Mouse (Mus musculus): ENCODE results near the gene Usp32. TPM values are rescaled to one million over a fixed set of nuclear protein-coding genes. Genes with fewer than 3 reads are reported as not detected.

The Usp32 gene
- polyA plus RNA-seq, 1 experiment from 2014 or later: 5.7 TPM

GRCm38 (mm10) chr11:84957591-84958270 lies 182.2 kb downstream of the Usp32 start, which contains the start of gene Car4:
TSS of gene Car4 (plus strand) at chr11:84957786.
- H3K9me3 ChIP-seq (replicated peaks; ENCODE audit: control insufficient read depth, low read length): no peaks in the 10 kb centered on the region
- peak within 1 kb of the TSS; percentile 27 for H3K4me3 ChIP-seq (ENCODE audit: low read depth, low read length)
- H3K4me2 ChIP-seq (ENCODE audit: low read depth, low read length): peak within 1 kb of the TSS; percentile 42; the same call in 1 of the 2 replicates
- H3K9ac ChIP-seq (replicated peaks; ENCODE audit: low read length): no peak within 1 kb of the TSS
- H3K36me3 ChIP-seq (replicated peaks; ENCODE audit: control insufficient read depth, insufficient read depth, low read depth, low read length): no peaks in the 10 kb centered on the region
- no peak for DNase-seq (ENCODE audit: low spot score)
- peaks cover 3% of the 10 kb centered on the region; the same call in 1 of the 2 replicates for H3K4me1 ChIP-seq (ENCODE audit: control insufficient read depth, insufficient read depth, low read length)
- no peak for ATAC-seq (replicated peaks; ENCODE audit: insufficient number of reproducible peaks, low FRiP score, low TSS enrichment, low read depth)
- no peak within 1 kb of the TSS for H3K27ac ChIP-seq (replicated peaks; ENCODE audit: low read depth, low read length)
- peaks cover 31% of the 10 kb centered on the region for H3K27me3 ChIP-seq (ENCODE audit: control insufficient read depth, insufficient read depth, low read length)
- under 1% methylated on average over 49 of the region's 49 CpGs for WGBS

DNA sequence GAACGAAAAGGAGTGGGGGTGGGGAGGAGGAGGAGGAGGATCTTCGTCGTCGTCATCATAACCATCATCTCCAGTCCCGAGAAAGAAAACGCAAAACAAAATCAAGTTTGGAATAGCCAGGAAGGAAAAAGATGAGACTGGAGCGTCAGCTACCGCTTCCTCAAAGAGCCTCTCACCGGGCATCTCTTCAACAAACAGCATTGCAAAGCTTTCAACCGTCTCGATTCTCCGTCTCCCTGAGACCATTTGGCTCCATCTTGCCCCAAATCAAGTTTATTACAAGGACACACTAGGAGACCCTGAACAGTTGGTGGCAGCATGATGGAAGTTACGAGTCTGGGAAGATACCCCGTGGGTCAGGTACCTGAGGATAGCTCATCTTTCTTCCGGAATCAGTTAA lies 182.8 kb downstream of the Usp32 start:
- H3K4me3 ChIP-seq (ENCODE audit: low read depth, low read length): no peak overlapping the region; the same call in 1 of the 2 replicates
- H3K4me2 ChIP-seq (ENCODE audit: low read depth, low read length): peak overlapping the region; percentile 13; the same call in 1 of the 2 replicates
- H3K9ac ChIP-seq (replicated peaks; ENCODE audit: low read length): no peak overlapping the region
- peaks cover 31% of the 10 kb centered on the region for H3K27me3 ChIP-seq (ENCODE audit: control insufficient read depth, insufficient read depth, low read length)
- ATAC-seq (replicated peaks; ENCODE audit: insufficient number of reproducible peaks, low FRiP score, low TSS enrichment, low read depth) (no peak), DNase-seq (ENCODE audit: low spot score) (no peak)
- H3K27ac ChIP-seq (replicated peaks; ENCODE audit: low read depth, low read length): no peak overlapping the region
- H3K36me3 ChIP-seq (replicated peaks; ENCODE audit: control insufficient read depth, insufficient read depth, low read depth, low read length): no peaks in the 10 kb centered on the region
- H3K9me3 ChIP-seq (replicated peaks; ENCODE audit: control insufficient read depth, low read length): no peaks in the 10 kb centered on the region
- WGBS: 10% methylated on average over 15 of the region's 15 CpGs
- peaks cover 3% of the 10 kb centered on the region; the same call in 1 of the 2 replicates for H3K4me1 ChIP-seq (ENCODE audit: control insufficient read depth, insufficient read depth, low read length)

- ATAC-seq (replicated peaks; ENCODE audit: insufficient number of reproducible peaks, low FRiP score, low TSS enrichment, low read depth) (no peak), DNase-seq (ENCODE audit: low spot score) (no peak)
- H3K27me3 ChIP-seq (ENCODE audit: control insufficient read depth, insufficient read depth, low read length): peaks cover 31% of the 10 kb centered on the region
- no peaks in the 10 kb centered on the region for H3K36me3 ChIP-seq (replicated peaks; ENCODE audit: control insufficient read depth, insufficient read depth, low read depth, low read length)
- no peak overlapping the region for H3K4me2 ChIP-seq (ENCODE audit: low read depth, low read length)
- H3K9ac ChIP-seq (replicated peaks; ENCODE audit: low read length): no peak overlapping the region
- no peak overlapping the region for H3K27ac ChIP-seq (replicated peaks; ENCODE audit: low read depth, low read length)
- H3K9me3 ChIP-seq (replicated peaks; ENCODE audit: control insufficient read depth, low read length): no peaks in the 10 kb centered on the region
- WGBS: 25% methylated on average over 5 of the region's 5 CpGs
- peaks cover 3% of the 10 kb centered on the region; the same call in 1 of the 2 replicates for H3K4me1 ChIP-seq (ENCODE audit: control insufficient read depth, insufficient read depth, low read length)
- H3K4me3 ChIP-seq (ENCODE audit: low read depth, low read length): no peak overlapping the region
Measured at GRCm38 (mm10) chr11:84956400-84956799, 183.6 kb downstream of the Usp32 start.

GRCm38 (mm10) chr11:84952611-84953010 lies 187.3 kb downstream of the Usp32 start:
- Histone ChIP-seq H3K36me3 (replicated peaks; ENCODE audit: control insufficient read depth, insufficient read depth, low read depth, low read length) (no peaks in the 10 kb centered on the region), H3K4me2 (ENCODE audit: low read depth, low read length) (no peak overlapping the region), H3K27ac (replicated peaks; ENCODE audit: low read depth, low read length) (no peak overlapping the region), H3K9ac (replicated peaks; ENCODE audit: low read length) (no peak overlapping the region), H3K9me3 (replicated peaks; ENCODE audit: control insufficient read depth, low read length) (no peaks in the 10 kb centered on the region), H3K4me3 (ENCODE audit: low read depth, low read length) (no peak overlapping the region), H3K4me1 (ENCODE audit: control insufficient read depth, insufficient read depth, low read length) (no peaks in the 10 kb centered on the region), H3K27me3 (ENCODE audit: control insufficient read depth, insufficient read depth, low read length) (peaks cover 13% of the 10 kb centered on the region)
- DNase-seq (ENCODE audit: low spot score) (no peak), ATAC-seq (replicated peaks; ENCODE audit: insufficient number of reproducible peaks, low FRiP score, low TSS enrichment, low read depth) (no peak)
- WGBS: 53% methylated on average over 2 of the region's 2 CpGs

DNA sequence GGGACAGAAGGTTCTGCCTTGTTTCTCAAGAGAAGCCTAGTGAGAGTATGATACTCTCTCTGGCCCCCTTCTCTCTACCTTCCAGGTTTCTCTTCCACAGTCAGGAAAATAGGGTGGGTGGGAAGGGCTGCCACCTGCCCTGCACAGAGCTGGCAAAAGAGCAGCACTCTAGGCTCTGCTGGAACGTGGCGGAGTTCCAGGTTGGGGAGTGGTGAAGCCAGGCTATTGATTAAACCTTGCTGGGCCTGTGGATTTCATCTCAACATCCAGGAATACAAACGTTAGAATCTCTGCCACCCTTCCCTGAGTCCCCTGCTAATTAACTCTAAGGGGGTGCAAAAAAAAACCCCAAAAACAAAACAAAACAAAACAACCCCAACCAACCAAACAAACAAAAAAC lies 191.4 kb downstream of the Usp32 start:
- H3K36me3 ChIP-seq (replicated peaks; ENCODE audit: control insufficient read depth, insufficient read depth, low read depth, low read length): no peaks in the 10 kb centered on the region
- no peak overlapping the region for H3K9ac ChIP-seq (replicated peaks; ENCODE audit: low read length)
- H3K9me3 ChIP-seq (replicated peaks; ENCODE audit: control insufficient read depth, low read length): no peaks in the 10 kb centered on the region
- no peak for ATAC-seq (replicated peaks; ENCODE audit: insufficient number of reproducible peaks, low FRiP score, low TSS enrichment, low read depth)
- no peaks in the 10 kb centered on the region for H3K4me1 ChIP-seq (ENCODE audit: control insufficient read depth, insufficient read depth, low read length)
- H3K4me3 ChIP-seq (ENCODE audit: low read depth, low read length): no peak overlapping the region
- H3K27me3 ChIP-seq (ENCODE audit: control insufficient read depth, insufficient read depth, low read length): peaks cover 2% of the 10 kb centered on the region; the same call in 1 of the 2 replicates
- H3K27ac ChIP-seq (replicated peaks; ENCODE audit: low read depth, low read length): no peak overlapping the region
- H3K4me2 ChIP-seq (ENCODE audit: low read depth, low read length): no peak overlapping the region
- WGBS: 47% methylated on average over 3 of the region's 3 CpGs
- DNase-seq (ENCODE audit: low spot score): no peak

GRCm38 (mm10) chr11:84948114-84948513 lies 191.8 kb downstream of the Usp32 start:
- 45% methylated on average over 3 of the region's 3 CpGs for WGBS
- no peaks in the 10 kb centered on the region for H3K9me3 ChIP-seq (replicated peaks; ENCODE audit: control insufficient read depth, low read length)
- no peak for DNase-seq (ENCODE audit: low spot score)
- H3K27me3 ChIP-seq (ENCODE audit: control insufficient read depth, insufficient read depth, low read length): peaks cover 2% of the 10 kb centered on the region; the same call in 1 of the 2 replicates
- no peak overlapping the region for H3K9ac ChIP-seq (replicated peaks; ENCODE audit: low read length)
- no peak overlapping the region for H3K4me3 ChIP-seq (ENCODE audit: low read depth, low read length)
- no peaks in the 10 kb centered on the region for H3K36me3 ChIP-seq (replicated peaks; ENCODE audit: control insufficient read depth, insufficient read depth, low read depth, low read length)
- ATAC-seq (replicated peaks; ENCODE audit: insufficient number of reproducible peaks, low FRiP score, low TSS enrichment, low read depth): no peak
- H3K4me1 ChIP-seq (ENCODE audit: control insufficient read depth, insufficient read depth, low read length): no peaks in the 10 kb centered on the region
- no peak overlapping the region for H3K4me2 ChIP-seq (ENCODE audit: low read depth, low read length)
- H3K27ac ChIP-seq (replicated peaks; ENCODE audit: low read depth, low read length): no peak overlapping the region

GRCm38 (mm10) chr11:84947206-84947605 lies 192.8 kb downstream of the Usp32 start:
- no peak overlapping the region for H3K4me3 ChIP-seq (ENCODE audit: low read depth, low read length)
- DNase-seq (ENCODE audit: low spot score) (no peak), ATAC-seq (replicated peaks; ENCODE audit: insufficient number of reproducible peaks, low FRiP score, low TSS enrichment, low read depth) (no peak)
- no peaks in the 10 kb centered on the region for H3K9me3 ChIP-seq (replicated peaks; ENCODE audit: control insufficient read depth, low read length)
- H3K4me1 ChIP-seq (ENCODE audit: control insufficient read depth, insufficient read depth, low read length): no peaks in the 10 kb centered on the region
- peaks cover 4% of the 10 kb centered on the region; the same call in 1 of the 2 replicates for H3K27me3 ChIP-seq (ENCODE audit: control insufficient read depth, insufficient read depth, low read length)
- WGBS: 86% methylated on average over 6 of the region's 6 CpGs
- no peak overlapping the region for H3K4me2 ChIP-seq (ENCODE audit: low read depth, low read length)
- H3K27ac ChIP-seq (replicated peaks; ENCODE audit: low read depth, low read length): no peak overlapping the region
- no peaks in the 10 kb centered on the region for H3K36me3 ChIP-seq (replicated peaks; ENCODE audit: control insufficient read depth, insufficient read depth, low read depth, low read length)
- no peak overlapping the region for H3K9ac ChIP-seq (replicated peaks; ENCODE audit: low read length)

DNA sequence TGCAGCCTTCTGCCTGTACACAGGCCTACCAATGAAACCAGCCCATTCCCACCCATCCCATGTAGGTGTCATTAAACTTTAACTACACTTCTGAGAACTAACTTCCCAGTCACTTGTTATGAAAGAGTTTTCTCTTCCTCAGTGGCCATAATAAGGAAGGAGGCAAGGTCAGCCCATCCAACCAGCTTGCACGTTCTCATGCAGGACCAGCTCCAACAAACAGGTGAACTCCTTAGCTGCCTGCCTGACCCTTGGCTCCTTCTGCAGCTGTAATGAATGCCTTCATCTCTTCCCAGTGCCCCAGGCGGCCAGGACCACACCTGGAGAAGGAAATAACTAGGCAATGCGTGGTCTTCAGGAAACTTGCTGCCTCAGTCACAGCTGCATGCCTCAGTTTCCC lies 194.1 kb downstream of the Usp32 start:
- DNase-seq (ENCODE audit: low spot score): no peak
- Histone ChIP-seq H3K36me3 (replicated peaks; ENCODE audit: control insufficient read depth, insufficient read depth, low read depth, low read length) (no peaks in the 10 kb centered on the region), H3K4me2 (ENCODE audit: low read depth, low read length) (no peak overlapping the region), H3K4me1 (ENCODE audit: control insufficient read depth, insufficient read depth, low read length) (no peaks in the 10 kb centered on the region), H3K9ac (replicated peaks; ENCODE audit: low read length) (no peak overlapping the region), H3K9me3 (replicated peaks; ENCODE audit: control insufficient read depth, low read length) (no peaks in the 10 kb centered on the region), H3K27me3 (ENCODE audit: control insufficient read depth, insufficient read depth, low read length) (peaks cover 4% of the 10 kb centered on the region; the same call in 1 of the 2 replicates), H3K27ac (replicated peaks; ENCODE audit: low read depth, low read length) (no peak overlapping the region), H3K4me3 (ENCODE audit: low read depth, low read length) (no peak overlapping the region)
- no peak for ATAC-seq (replicated peaks; ENCODE audit: insufficient number of reproducible peaks, low FRiP score, low TSS enrichment, low read depth)
- WGBS: 56% methylated on average over 3 of the region's 3 CpGs

All from embryonic facial prominence, embryonic 11.5 days (tissue).